Mouse (Mus musculus): ENCODE measurements at regions not wholly inside any gene's neighbourhood (a gene's known extent, or its start where the extent isn't known, plus 50 kb on each side); places are given as distances from the start of the nearest gene placed in this dataset.

DNA sequence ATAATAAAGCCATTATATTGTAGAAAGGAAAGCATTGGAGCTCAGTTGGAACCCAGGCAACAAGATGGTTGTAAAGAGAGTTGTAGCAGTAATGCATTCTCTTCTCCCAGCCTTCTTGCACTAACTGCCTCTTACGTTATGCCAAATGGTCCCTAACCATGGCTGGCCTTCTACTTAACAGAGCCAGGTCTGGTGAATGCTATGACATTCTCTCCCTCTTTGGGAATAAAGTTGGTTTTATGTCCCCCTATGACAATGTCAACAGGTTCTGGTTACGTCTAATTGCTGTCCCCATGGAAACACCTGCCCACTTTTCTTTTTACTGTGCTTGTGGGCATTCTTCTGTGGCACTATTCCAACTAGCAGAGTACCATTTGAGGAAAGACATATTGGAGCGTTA is 126.4 kb upstream of the Npvf start:
- DNase-seq: no peak

DNA sequence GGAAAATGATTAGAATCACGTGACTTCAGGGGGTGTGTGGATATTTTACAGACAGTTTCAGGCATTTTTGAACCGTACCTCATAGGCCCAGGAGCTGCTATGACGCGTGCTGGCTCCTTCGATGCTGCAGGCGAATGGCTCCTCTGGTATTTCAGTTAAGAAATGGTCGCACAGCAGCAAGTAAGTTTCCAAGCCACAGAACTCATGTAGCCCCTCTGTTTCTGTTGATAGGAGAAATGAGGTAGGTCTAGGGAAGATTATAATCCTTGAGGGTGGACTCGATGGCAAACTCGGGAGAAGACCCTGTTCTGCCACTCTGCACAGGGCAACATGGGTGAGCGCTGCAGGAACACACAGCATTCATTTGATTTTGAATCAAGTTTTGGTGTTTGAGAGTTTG is 127.0 kb upstream of the Npvf start:
- no peak for DNase-seq

DNA sequence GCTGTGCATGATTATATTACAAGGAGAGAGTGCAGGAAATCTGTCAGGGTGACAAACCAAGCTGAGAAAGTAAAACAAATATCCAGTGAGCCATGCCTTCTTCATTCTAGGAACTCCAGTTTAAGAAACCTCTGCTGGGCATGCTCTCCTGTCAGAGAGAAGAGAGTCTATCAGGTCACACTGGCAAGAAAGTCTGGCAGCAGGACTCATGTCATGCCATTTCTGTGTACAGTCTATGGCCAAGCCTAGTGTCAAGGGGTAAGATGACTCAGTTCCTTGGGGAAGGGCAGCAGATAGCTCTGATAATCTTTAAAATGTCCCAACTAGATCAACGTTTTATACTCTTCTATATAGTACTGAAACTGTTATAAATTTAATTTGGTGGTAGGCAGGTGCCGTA is 128.0 kb upstream of the Npvf start:
- no peak for DNase-seq

DNA sequence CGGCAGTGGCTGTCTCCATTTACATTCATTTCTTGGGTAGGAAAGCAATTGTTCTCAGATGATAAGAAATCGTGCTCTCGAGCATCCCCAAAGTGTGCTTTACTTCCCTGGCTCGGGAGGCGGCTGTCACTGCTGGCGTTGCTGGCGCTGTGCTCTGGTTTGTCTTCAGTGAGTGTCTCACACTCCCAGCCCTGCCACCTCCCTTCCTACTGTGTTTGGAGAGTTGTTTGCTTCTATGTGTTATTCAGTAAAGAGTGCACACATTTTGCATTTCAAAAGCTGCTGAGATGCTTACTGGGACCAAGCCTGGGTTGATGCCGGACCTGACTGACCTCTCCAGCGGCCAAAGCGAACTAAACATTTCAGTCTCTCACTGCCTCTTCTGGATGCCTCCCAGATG is 129.3 kb upstream of the Npvf start:
- peak in 1 of 2 experiments; percentile 14 for DNase-seq

DNA sequence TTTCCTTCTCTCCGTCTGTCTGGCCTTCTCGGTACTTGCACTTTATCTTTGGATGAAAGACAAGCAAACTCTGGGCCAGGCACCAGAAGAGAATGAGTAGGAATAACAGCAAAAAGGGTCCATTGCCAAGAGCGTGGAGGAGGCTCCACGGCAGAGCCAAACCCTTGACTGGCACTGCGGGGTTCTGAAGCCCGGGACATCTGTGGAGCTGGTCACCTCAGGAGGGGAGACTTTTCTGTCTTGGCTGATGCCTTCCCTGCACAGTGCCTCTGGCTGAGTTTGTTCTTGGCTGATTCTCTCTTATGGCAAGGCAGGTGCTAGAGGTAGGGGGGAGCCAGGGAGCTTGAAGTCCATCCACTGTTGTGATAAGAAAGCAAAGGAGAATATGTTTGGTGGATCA is 130.1 kb upstream of the Npvf start:
- peak in 1 of 2 experiments; percentile 10 for DNase-seq

DNA sequence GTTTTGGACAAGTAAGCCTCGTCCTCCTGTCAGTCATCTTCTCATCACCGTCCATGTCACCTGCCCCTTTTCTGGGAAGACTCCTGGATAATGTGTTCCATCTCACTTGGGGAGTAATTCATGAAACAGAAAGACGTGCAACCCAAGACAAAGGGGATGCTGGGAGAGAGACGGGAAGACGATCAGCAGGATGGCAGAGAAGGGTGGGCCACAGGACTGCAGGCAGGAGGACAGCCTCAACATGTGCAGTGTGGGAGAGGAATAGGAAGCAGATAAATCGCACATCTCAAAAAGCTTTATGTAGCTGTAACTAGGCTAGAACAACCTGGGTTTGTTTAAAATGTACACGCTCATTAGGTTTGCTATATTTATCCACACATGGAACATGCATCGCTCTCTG is 133.4 kb upstream of the Npvf start:
- no peak for DNase-seq

DNA sequence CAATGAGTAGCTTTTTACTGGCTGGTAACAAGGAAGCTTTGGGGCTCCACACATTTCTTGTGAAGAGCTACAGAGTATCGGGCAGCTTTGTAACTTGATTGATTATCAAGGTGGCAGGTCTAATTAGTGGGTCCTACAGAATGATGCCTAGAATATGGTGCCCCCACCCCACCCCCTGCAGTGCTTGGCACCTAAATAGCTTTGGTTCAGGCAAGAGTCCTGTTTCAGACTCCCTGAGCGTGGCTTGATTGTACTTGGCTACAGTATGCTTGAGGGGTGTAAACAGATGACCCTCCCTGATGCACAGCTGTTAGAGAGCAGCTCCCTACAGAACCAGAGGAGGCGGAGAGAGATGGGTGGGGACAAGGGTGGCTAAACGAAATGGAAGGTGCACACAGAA is 145.7 kb upstream of the Npvf start:
- no peak for DNase-seq

DNA sequence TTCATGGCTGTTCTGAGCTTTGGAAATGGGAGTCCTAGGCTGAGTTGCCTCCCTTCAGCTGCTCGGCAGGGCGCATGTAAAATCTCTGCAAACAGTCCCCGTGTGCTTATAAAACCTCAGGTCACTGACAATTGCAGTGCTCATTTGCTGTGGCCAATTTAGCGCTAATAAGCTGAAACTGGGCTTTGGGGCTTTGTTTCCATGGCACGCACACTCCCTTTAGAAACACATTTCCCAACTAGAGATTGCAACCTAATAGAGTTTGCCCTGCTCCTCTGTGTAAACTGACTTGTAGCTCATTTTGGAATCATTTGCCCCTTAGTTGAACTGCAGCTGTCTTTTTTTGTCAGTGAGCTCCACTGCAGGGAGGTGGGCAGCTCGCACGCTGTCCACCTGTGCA is 148.7 kb upstream of the Npvf start:
- no peak for DNase-seq

DNA sequence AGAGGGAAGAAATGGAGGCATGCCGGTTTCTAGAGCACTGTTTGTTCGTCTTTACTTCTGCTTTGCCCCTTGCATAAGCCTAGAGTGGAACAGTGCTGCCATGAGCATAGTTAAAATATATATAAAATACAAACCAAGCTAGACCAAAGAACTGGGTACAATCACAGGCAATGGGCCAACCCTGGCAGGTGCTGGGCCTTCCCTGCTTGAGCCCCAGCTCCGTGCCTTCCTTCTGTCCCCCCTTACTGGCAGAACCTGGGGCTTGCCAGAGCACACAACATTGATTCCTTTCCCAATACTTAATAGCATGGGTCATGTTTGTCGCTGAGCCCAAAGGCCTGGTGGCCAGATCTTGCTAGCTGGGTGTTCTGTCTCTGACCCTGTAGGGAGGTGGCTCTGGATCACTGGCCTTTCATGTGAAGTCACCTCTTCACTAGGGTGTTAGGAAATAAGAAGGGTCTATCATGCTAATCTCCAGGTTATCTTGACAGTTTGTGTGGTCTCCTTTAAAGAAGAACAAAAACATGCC is 150.3 kb upstream of the Npvf start:
- DNase-seq: no peak

DNA sequence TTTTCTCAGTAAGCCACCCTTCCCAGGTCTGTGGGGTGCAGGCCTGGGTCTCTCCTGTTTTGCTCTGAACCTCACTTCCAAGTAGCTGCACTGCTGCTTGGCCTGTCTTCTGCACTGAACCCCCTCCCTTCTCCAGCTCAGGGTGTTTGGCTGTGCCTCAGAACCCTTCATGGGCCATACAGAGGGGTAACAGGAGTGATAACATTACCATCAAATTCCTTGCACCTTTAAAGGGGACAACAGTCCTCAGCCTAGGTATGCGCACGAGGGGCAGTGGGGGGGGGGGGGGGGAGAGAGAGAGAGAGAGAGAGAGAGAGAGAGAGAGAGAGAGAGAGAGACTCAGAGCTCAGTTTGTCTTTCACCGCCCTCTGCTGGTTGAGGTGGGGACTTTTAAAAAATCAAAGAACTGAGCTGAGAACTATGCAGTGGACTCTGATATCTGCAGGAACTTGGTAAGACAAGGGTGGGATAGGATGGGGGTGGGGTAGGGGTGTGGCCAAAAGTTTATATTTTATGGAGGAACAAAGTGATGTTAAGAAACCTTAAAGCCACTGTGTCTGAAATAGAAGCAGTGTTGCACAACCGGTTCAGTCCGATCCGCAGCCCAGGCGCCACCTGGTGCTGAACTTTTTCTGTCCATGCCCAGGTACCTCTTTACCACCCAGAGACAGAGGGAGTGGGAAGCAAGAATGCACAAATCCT is 152.3 kb upstream of the Npvf start:
- no peak for DNase-seq

DNA sequence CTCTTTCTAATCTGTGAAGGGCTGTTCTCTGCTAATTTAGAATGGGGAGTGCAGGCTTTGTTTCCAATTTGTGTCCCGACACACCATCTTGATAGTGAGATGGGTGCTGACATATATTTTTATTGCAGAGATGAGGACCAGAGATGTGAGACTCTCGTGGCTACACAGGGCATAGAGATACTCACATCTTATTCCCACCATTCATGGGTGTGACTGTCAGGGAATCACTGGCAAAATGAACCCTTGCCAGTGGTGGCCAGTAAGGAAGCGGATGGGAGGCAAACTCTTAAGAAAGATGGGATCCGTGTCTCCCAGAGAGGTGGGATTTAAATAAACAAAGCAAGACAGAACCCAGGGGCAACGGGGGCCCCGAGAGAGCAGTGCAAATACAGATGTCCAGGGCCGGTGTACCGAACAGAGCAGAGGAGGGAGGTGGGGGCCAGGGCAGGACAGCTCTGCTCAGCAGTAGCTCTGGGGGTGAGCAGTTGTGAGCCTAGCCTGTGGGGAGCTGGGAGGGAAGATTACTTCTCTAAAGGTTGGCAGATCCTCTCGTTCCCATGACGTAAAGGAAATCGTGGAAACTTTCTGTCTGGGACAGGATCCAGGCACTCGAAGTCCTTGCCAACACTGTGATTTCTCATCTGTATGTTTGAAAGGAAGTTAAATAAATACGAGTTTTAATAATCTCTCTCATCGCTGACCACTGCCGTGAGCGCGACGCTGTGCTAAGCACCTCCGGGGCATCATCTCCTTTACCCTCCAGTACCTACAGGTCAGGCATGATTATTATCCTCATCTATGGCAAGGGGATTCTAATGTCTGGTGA is 153.2 kb upstream of the Npvf start:
- DNase-seq: no peak

DNA sequence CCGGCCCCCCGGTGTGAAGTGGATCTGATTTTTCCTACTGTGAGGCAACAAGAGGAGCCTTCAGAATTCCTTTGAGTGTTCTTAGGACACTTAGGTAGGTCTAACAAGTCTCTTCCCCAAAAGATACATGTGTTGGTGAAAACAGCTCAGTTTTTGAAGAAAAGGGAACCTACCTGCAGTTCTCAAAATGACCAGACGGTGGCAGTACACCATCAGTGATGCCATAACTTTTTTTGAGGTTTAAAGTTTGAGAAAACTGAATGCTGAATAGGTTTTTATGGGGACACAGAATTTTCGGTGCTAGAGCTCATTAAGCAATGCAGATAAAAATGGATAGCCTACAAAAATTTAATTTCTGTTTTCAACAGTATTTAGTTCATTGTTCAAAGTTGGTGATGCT is 153.9 kb upstream of the Npvf start:
- DNase-seq: peak; percentile 46 to 73

DNA sequence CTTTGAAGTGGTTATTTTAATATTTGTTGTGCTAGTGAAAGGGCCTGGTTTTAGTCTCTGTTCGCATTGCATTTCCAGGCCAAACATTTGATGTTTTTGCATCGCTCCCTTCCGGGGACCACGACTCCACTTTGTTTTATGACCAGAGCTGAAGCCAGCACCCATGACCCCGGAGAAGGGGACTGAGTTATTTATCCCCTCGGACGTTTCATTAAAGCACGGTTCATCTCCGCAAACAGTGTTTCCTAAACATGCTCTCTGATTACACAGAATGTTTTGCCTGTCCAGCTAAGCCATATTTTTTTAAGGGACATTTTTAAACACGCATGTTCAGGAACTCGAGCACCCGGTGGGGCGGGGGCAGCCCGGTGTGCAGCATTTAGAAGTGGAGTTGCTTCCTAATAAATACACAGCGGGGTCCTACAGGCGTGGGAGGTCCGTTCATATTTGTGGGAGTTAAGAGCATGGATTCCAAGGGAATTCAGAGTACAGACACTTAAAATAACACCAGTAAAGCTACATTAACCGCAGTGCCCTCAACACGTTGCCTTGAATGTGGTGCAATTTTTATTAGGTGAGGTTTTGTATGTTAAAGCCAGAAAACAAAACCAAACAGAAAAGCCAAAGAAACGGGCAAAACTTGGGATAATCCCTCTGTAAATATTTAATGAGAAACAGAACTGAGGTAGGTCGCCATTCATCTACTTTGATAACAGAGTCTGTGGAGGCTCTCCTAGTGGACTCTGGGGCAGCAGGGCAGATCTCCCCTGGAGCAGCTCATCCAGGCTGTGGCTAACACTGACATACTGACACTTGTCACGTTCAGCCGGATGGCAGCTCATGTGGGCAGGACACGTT is 154.8 kb upstream of the Npvf start:
- DNase-seq: no peak

DNA sequence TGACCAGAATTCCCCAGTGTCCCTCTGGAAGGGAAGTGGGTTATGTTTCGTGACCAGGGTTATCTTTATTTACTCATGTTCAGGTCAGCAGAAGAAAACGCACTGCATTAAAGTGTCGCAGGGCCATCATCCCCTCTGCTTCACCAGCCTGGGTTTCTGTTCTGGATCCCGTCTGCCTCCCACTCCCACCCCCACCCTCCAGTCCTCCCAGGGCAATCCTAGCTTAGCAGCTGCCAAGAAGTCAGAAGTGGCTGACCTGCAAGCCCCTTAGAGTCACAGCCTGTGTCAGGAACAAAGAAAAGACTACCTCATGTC is 155.4 kb upstream of the Npvf start:
- no peak for DNase-seq

DNA sequence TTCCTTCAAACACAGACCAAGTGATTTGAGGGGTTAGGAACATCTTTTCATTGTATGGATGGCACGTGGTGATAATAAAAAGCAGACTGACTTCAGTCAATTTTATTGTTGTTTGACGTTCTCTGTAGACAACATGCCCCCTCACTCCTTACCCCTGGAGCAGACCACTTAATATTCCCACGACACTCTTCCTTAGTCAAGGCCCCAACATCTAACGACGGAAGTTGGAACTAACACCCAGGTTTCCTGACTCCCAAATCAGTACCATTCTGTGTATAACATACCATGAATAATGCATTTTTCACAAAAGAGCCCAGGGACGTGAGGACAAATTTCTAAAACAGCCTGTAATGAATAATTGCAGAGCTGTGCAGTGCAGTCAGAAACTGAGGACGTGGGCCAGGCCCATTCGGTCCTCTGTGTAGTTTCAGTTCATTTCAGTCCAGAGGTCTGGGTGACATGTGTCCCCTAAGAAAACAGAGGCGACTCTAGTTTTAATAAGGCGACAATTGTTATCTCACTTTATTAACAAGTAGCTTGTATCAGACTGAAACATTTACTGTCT is 160.8 kb upstream of the Npvf start:
- no peak for DNase-seq

DNA sequence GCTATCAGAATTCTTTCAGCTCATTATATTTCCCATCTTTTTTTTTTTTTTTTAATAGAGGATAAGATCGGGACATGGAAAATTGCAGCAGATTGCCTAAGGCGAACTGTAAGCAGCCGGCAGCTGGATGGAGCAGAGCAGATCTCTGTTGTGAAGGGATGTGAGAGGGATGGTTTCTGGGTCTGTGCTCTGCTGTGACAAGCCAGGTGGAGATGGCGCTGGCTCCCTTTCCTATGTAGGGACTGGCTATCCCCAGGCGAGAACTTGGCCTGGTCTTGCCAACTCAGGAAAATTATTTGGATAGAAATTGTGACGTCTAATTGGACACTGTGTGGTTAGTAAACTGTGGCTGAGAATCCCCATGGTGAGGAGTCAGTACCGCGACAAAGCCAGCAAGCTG is 161.3 kb upstream of the Npvf start:
- no peak for DNase-seq

DNA sequence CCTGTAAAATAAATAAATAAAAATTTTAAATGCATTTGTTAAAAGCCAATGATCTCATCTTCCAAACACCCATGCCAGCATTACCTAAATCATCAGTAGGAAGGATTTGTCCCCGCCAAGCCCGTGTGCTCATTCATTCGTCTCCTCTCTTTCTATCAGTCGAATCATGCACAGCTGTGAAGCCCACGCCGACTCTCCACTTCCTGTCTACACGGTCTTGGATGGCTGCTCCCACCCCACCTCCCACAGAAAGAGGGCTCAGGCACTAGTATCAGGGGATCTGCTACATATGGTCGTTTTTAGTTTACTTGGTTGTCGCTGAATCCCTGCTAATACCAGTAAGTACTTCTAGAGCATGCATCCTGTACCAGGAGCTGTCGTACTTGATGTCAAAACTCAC is 163.2 kb upstream of the Npvf start:
- no peak for DNase-seq

DNA sequence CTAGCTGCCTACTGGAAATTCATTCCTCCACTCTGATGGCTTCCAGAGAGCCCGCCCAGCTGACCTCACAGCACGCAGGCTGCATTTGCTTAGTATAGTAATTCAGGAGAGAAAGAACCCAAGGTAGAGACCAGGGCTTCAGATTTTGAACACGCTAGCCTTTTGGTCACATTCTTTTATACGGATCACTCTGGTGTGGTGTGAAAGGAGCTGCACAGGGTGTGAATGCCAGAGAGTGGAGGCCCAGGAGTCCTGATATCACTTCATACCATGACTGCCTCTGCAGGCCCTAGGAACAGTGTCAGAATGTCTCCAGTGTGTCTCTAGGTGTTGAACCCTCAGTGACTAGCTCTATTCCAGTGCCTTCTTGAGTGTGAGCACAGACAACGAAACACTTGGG is 164.2 kb upstream of the Npvf start:
- DNase-seq: no peak

DNA sequence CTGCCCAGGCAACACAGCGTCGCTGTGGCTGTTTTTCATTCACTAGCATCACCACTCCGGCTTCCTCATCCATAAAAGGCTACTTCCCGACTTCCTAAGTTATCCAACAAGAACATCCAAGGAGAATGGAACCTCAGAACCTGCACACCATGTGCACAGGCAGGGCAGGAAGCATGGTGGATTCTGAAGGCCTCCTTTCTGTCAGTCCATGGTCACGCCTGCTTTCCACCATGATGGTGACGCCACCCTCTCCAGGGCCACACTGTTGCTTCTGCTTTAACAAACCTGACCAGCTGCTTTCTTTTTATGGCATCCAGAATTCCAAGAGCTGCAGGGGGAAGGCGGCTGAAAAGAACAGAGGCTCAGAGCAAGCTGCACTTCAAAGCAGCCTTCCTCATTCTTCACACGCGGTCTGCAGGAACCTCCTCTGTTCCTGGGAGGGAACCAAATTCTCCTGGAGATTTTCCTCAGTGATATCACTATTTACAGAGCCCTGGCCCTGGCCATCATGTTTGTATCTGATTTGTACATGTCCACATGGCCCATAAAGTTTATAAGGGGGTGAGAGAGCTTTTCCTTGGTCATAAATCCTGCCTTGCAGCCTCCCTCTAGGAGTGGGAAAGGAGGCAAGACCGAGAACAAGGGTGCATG is 164.8 kb upstream of the Npvf start:
- no peak for DNase-seq

DNA sequence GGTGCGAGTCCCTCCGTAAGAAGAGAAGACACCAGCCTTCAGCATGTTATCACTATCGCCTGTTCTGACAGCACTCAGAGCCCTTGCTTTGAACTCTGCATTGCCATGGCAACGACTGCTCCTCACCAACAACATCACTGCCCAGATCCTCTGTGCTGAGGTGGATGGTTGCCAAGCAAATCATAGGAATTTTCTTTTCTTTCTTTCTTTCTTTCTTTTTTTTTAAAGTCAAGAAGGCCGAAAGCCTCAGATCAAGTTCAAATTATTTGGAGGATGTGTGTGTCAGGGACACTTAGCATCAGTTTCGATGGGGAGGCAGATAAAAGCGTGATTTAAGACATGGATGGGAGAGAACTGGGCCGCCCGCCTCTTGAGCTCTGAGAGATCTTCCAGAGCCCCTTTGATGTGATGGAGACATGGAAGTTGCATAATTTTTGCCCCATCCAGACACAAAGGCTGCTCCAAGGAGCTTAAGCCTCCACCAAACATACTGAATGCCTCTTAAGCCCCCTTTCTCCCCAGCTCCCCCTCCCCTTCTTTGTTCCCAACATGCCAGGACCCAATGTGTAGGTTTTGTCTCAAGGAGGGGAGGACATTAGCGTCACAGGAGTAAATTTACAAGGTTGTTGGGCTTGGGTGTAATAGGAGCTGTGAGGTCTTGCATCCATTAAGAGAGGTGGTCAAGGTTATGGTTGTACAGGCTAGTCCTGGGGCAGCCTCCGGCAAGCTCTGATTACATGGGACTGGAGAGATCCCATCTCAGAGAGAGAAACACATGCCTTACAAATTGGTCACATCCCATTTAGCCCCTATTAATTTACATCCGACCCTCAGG is 167.4 kb upstream of the Npvf start:
- no peak for DNase-seq

All from layer of hippocampus, postnatal 36 days (tissue).